Mouse (Mus musculus): Measurements from ENCODE around the gene Clasrp.

GRCm38 (mm10) chr7:19622241-19622640 is 18.0 kb upstream of the Clasrp start:
- TF ChIP-seq CTCF (IDR thresholded peaks at IDR 0.05; ENCODE audit: borderline replicate concordance, control insufficient read depth, extremely low read depth, insufficient read depth, low read length, poor library complexity) (no peak), POLR2A (IDR thresholded peaks at IDR 0.05; ENCODE audit: control insufficient read depth, extremely low read depth, insufficient read depth, low read length, poor library complexity) (no peak)
